Mouse (Mus musculus): ENCODE measurements around the gene Gm5767.

GRCm38 (mm10) chr16:8680470-8680869 lies at the start of gene Gm5767:
- TF ChIP-seq CTCF (IDR thresholded peaks at IDR 0.05; ENCODE audit: low read depth, low read length) (no peak), POLR2A (IDR thresholded peaks at IDR 0.05; ENCODE audit: extremely low read depth, insufficient read depth, low read length) (no peak)
